Mouse (Mus musculus): ENCODE measurements around the gene Ccsap.

- TF ChIP-seq MYOD1 (IDR thresholded peaks at IDR 0.05; ENCODE audit: control insufficient read depth in 1 of 3, insufficient read length in 2 of 3, low read depth in 2 of 3) (no peak), POLR2A (IDR thresholded peaks at IDR 0.05; ENCODE audit: insufficient read length, low read depth) (no peak), USF1 (IDR thresholded peaks at IDR 0.05; ENCODE audit: low read depth) (no peak), CEBPB (IDR thresholded peaks at IDR 0.05; ENCODE audit: insufficient read depth, poor library complexity, severe bottlenecking) (no peak)
Observed at GRCm38 (mm10) chr8:123804586-123804985, 55.4 kb downstream of the Ccsap start.

Measured in myocyte (in vitro differentiated cells).